Mouse (Mus musculus) right cerebral cortex, postnatal 25 days (tissue): ENCODE measurements at regions not wholly inside any gene's neighbourhood (a gene's known extent, or its start where the extent isn't known, plus 50 kb on each side); places are given as distances from the start of the nearest gene placed in this dataset.
A peak's percentile ranks its signal among the peaks of the same experiment; 100 is the strongest.

Experiments
- DNase-seq: peaks from one replicate; pipeline ENCODE4 v3.0.0; 2022

- DNase-seq: no peak
Measured at GRCm38 (mm10) chr17:87202958-87203720, 62.6 kb downstream of the Mcfd2 start.

GRCm38 (mm10) chr17:87202490-87202889 lies 63.2 kb downstream of the Mcfd2 start:
- no peak for DNase-seq

- DNase-seq: peak; percentile 11
Measured at GRCm38 (mm10) chr17:87200721-87201242, 65.0 kb downstream of the Mcfd2 start.

- no peak for DNase-seq
Measured at GRCm38 (mm10) chr17:87200134-87200533, 65.6 kb downstream of the Mcfd2 start.

GRCm38 (mm10) chr17:87199134-87199533 lies 66.6 kb downstream of the Mcfd2 start:
- no peak for DNase-seq

GRCm38 (mm10) chr17:87197434-87197833 lies 68.3 kb downstream of the Mcfd2 start:
- no peak for DNase-seq

GRCm38 (mm10) chr17:87194639-87195038 lies 71.1 kb downstream of the Mcfd2 start:
- no peak for DNase-seq

GRCm38 (mm10) chr17:87193482-87193881 lies 72.3 kb downstream of the Mcfd2 start:
- no peak for DNase-seq

- DNase-seq: no peak
Measured at GRCm38 (mm10) chr17:87189670-87190069, 76.1 kb downstream of the Mcfd2 start.
